8 mouse cellular contexts compared by ENCODE assay signal in the genomic region with DNA sequence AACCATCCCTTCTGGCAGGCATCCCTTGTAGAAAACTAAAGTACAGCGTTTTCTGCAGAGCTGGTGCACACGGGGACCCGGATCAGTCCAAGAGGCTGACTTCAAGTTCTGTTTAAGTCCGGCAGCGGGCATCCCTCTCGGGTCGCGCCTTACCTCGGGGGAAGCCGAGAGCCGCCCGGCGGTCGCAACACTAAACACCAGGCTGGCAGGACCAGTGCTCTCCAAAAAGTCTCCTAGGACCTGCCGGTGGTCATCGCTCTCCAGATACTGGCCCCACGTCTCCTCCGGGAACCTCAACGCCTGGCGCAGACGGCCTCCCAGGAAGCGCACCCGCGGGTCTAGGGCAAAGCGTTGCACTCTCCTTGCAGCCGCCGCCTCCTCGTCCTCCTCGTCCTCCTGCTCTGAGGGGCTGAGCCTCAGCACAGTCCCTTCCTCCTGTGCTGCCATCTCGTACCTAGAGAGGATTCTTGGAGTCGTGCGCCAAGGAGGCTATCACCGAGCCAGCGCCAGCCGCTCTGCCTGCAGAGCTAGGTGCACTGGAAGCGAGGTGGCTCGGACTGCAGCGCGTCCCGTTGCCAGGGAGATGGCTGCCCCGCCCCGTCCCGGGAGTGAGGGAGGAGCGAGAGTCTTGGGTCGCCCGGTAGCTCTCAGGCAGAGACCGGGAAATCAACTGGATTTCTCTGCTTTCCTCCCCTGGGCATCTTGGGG. TPM values are rescaled to one million over a fixed set of nuclear protein-coding genes. Genes with fewer than 3 reads are reported as not detected.
A peak's percentile ranks its signal among the peaks of the same experiment; 100 is the strongest.
DNase-seq lines count a peak whose midpoint lies in the region.

Gene Dnah11, minus strand, starts transcription at position 658 of the 708 bp plus-strand sequence.

- peak within 1 kb of the TSS; percentile 97 for H3K4me3 ChIP-seq in megakaryocyte, embryonic 14.5 days (replicated peaks)

- intact Hi-C loops in gastrocnemius, postnatal 14 days (cut with DNase I; ENCODE audit: low total_unique reads): no loop called here
- intact Hi-C loops in left cerebral cortex, postnatal 10 days (cut with DNase I): no loop called here

- H3K27me3 ChIP-seq in megakaryocyte, embryonic 14.5 days (replicated peaks): peaks cover 12% of the 10 kb centered on the region

- peak; percentile 48 for DNase-seq in adrenal gland, adult 8-10 months
- peak; percentile 87 for DNase-seq in embryo, embryonic 10.5 days (ENCODE audit: low spot score)
- peak; percentile 60 for DNase-seq in gastrocnemius, postnatal 14 days
- DNase-seq in induced T-regulatory cell, adult 2 months (ENCODE audit: low read depth): peak; percentile 66
- DNase-seq in left cerebral cortex, postnatal 10 days (ENCODE audit: extremely low spot score in 1 of 2, low spot score in 2 of 2): peak; percentile 8 to 72
- DNase-seq in right cerebral cortex, postnatal 14 days: peak; percentile 53
- peak; percentile 62 to 67 for DNase-seq in urinary bladder, postnatal 36 days (ENCODE audit: low spot score in 2 of 2)

- peaks cover 5% of the 10 kb centered on the region for H3K36me3 ChIP-seq in megakaryocyte, embryonic 14.5 days (replicated peaks; ENCODE audit: low read length)

- peaks cover 32% of the 10 kb centered on the region for H3K4me1 ChIP-seq in megakaryocyte, embryonic 14.5 days

- H3K9me3 ChIP-seq in megakaryocyte, embryonic 14.5 days: no peaks in the 10 kb centered on the region

RNA-seq across cellular contexts. Expression of gene Dnah11, which starts in this region (rescaled TPM):
- total RNA-seq in adrenal gland, adult 8-10 months (2022): under 1 TPM in 2 of 4 experiments, not detected in 2; 0.03 TPM
- under 1 TPM in 1 of 2 experiments, not detected in 1; 0.02 TPM for total RNA-seq in gastrocnemius, postnatal 14 days (2021)
- 1 to 10 TPM in 1 of 2 experiments, under 1 TPM in 1; 0.63 to 1.2 TPM for total RNA-seq in left cerebral cortex, postnatal 10 days (2021)
- polyA plus RNA-seq in megakaryocyte, embryonic 14.5 days (2012; ENCODE audit: insufficient read depth, low replicate concordance): 0.25 TPM in 1 of 2 replicates, not detected in the other

Comparison
In these comparisons a context has a peak if more than half of its experiments do, and no peak if none do; other contexts are left out.
1. Peak in every context shown above with its lines: DNase-seq and H3K4me3 ChIP-seq.
2. Peak in DNase-seq in adrenal gland, adult 8-10 months; RNA of the gene not detected or under 1 TPM.
3. Peak in DNase-seq in gastrocnemius, postnatal 14 days; RNA of the gene not detected or under 1 TPM.